Mouse (Mus musculus): ENCODE results near the gene Gm39566.

The Gm39566 gene

GRCm38 (mm10) chr11:69795983-69796435 is 19.1 kb downstream of the Gm39566 start:
- no peak for DNase-seq (ENCODE audit: low spot score)

- peak; percentile 94 for DNase-seq (ENCODE audit: low spot score)
Observed at GRCm38 (mm10) chr11:69795168-69795982, 19.7 kb downstream of the Gm39566 start, which contains the start of gene Chrnb1. TSS of gene Chrnb1 (minus strand) at chr11:69795943.

GRCm38 (mm10) chr11:69793429-69793828 is 21.7 kb downstream of the Gm39566 start:
- DNase-seq (ENCODE audit: low spot score) = no peak

- no peak for DNase-seq (ENCODE audit: low spot score)
Observed at GRCm38 (mm10) chr11:69791420-69791819, 23.7 kb downstream of the Gm39566 start.

- no peak for DNase-seq (ENCODE audit: low spot score)
Observed at GRCm38 (mm10) chr11:69789431-69789830, 25.7 kb downstream of the Gm39566 start.

- no peak for DNase-seq (ENCODE audit: low spot score)
Observed at GRCm38 (mm10) chr11:69787306-69787705, 27.8 kb downstream of the Gm39566 start.

GRCm38 (mm10) chr11:69784793-69785272 is 30.3 kb downstream of the Gm39566 start:
- DNase-seq (ENCODE audit: low spot score) = peak; percentile 55

- DNase-seq (ENCODE audit: low spot score) = no peak
Observed at GRCm38 (mm10) chr11:69781828-69782227, 33.3 kb downstream of the Gm39566 start.

GRCm38 (mm10) chr11:69778985-69779384 is 36.1 kb downstream of the Gm39566 start:
- no peak for DNase-seq (ENCODE audit: low spot score)

GRCm38 (mm10) chr11:69778258-69778982 is 36.7 kb downstream of the Gm39566 start:
- peak; percentile 62 for DNase-seq (ENCODE audit: low spot score)

- peak; percentile 68 for DNase-seq (ENCODE audit: low spot score)
Observed at GRCm38 (mm10) chr11:69777504-69778257, 37.4 kb downstream of the Gm39566 start.

GRCm38 (mm10) chr11:69776488-69776887 is 38.6 kb downstream of the Gm39566 start:
- DNase-seq (ENCODE audit: low spot score) = no peak

GRCm38 (mm10) chr11:69775716-69776115 is 39.4 kb downstream of the Gm39566 start:
- no peak for DNase-seq (ENCODE audit: low spot score)

GRCm38 (mm10) chr11:69774961-69775360 is 40.1 kb downstream of the Gm39566 start:
- no peak for DNase-seq (ENCODE audit: low spot score)

- no peak for DNase-seq (ENCODE audit: low spot score)
Observed at GRCm38 (mm10) chr11:69767625-69767909, 47.5 kb downstream of the Gm39566 start.

- no peak for DNase-seq (ENCODE audit: low spot score)
Observed at GRCm38 (mm10) chr11:69766872-69767624, 48.0 kb downstream of the Gm39566 start.

GRCm38 (mm10) chr11:69766126-69766609 is 48.9 kb downstream of the Gm39566 start:
- peak; percentile 82 for DNase-seq (ENCODE audit: low spot score)

- DNase-seq (ENCODE audit: low spot score) = peak; percentile 63
Observed at GRCm38 (mm10) chr11:69765221-69766125, 49.6 kb downstream of the Gm39566 start, which contains the start of gene Zbtb4. TSS of gene Zbtb4 (plus strand) at chr11:69765912.

GRCm38 (mm10) chr11:69763551-69763950 is 51.5 kb downstream of the Gm39566 start:
- DNase-seq (ENCODE audit: low spot score) = no peak

GRCm38 (mm10) chr11:69761868-69762267 is 53.2 kb downstream of the Gm39566 start, which contains the start of gene Slc35g3:
TSS of gene Slc35g3 (minus strand) at chr11:69761968.
- DNase-seq (ENCODE audit: low spot score) = no peak

Measured in testis, postnatal 10 days (tissue).